Mouse (Mus musculus) hindbrain, embryonic 11.5 days (tissue): ENCODE results near the gene Gck. TPM values are rescaled to one million over a fixed set of nuclear protein-coding genes. Genes with fewer than 3 reads are reported as not detected.
A peak's percentile ranks its signal among the peaks of the same experiment; 100 is the strongest.
"Not testable (repeated sequence)": the region's sequence is repeated elsewhere in the genome, so short reads cannot be mapped to it uniquely, and the experiment has no call there.

Source experiments
- ATAC-seq: fragments of 200-750 bp; cut with Nextera tagmentation; 2 replicates; pipeline ENCODE4 v1.8.0; 2017; ENCODE audit warnings: mild to moderate bottlenecking, moderate TSS enrichment, moderate library complexity; ENCODE audit not compliant: low FRiP score
- DNase-seq: peaks from one replicate; pipeline ENCODE4 v3.0.0-alpha.2; 2015; ENCODE audit warnings: low spot score
- H3K27ac ChIP-seq: fragments of 300-500 bp; sonication (generic); 2 replicates; pipeline ENCODE4 v1.5.1; 2014; ENCODE audit warnings: mild to moderate bottlenecking, low read depth, low read length
- H3K27me3 ChIP-seq: fragments of 300-500 bp; sonication (generic); 2 replicates; pipeline ENCODE4 v1.6.1; 2014; ENCODE audit warnings: mild to moderate bottlenecking, low read length, moderate library complexity, mixed read lengths; ENCODE audit not compliant: control insufficient read depth, insufficient read depth
- H3K36me3 ChIP-seq: fragments of 300-500 bp; sonication (generic); 2 replicates; pipeline ENCODE4 v1.6.1; 2014; ENCODE audit warnings: mild to moderate bottlenecking, low read length, moderate library complexity, mixed read lengths; ENCODE audit not compliant: control insufficient read depth, insufficient read depth
- H3K4me1 ChIP-seq: fragments of 300-500 bp; sonication (generic); replicated peaks from 2 replicates; pipeline ENCODE4 v1.6.1; 2014; ENCODE audit warnings: low read length, mixed read lengths; ENCODE audit not compliant: control insufficient read depth, insufficient read depth
- H3K4me2 ChIP-seq: fragments of 300-500 bp; sonication (generic); replicated peaks from 2 replicates; pipeline ENCODE4 v1.6.1; 2014; ENCODE audit warnings: mild to moderate bottlenecking, low read depth, low read length
- H3K4me3 ChIP-seq: fragments of 300-500 bp; sonication (generic); 2 replicates; pipeline ENCODE4 v1.5.1; 2014; ENCODE audit warnings: low read depth, low read length
- H3K9ac ChIP-seq: fragments of 300-500 bp; sonication (generic); 2 replicates; pipeline ENCODE4 v1.6.1; 2014; ENCODE audit warnings: low read depth, low read length
- H3K9me3 ChIP-seq: fragments of 300-500 bp; sonication (generic); 2 replicates; pipeline ENCODE4 v1.6.1; 2016; ENCODE audit warnings: low read length; ENCODE audit not compliant: control insufficient read depth
- WGBS: fragments of 180-500 bp; shearing (Covaris S2); extraction: QIAGEN DNeasy Blood & Tissue Kit; methylation state at CpG from one replicate; pipeline ENCODE4 v1.1.7; 2014; 5-methylcytosine and 5-hydroxymethylcytosine counted together
- polyA plus RNA-seq: library from polyadenylated mRNA; unstranded; fragments of >200 nt; fragmentation: Nextera tagmentation; extraction: Ambion mirVana; gene quantifications from 2 replicates; pipeline ENCODE4 v1.2.1, GENCODE M21; 2014

Gck gene
- polyA plus RNA-seq, 1 experiment from 2014 or later: 3.0 TPM

DNA sequence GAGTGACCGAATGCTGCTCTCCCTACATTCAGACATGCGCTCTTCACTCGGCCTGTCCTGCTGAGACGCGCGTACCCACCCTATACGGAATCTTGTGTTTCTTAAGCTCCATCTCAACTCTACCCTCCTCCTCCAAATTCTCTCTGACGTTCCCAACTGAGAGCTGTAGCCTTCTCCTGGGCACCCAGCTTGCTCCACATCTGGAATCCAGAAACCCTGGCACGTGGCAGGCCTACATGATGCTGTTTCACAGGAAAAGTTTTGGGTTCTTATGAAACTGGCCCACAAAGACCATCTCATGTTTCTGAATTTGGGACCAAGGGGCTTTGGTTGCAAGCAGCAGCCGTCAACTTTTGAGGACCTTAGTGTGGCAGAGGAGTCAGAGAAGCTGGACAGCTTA lies 50.6 kb downstream of the Gck start:
- ATAC-seq (no peak), DNase-seq (no peak)
- Histone ChIP-seq H3K4me2 (no peak overlapping the region), H3K27ac (no peak overlapping the region), H3K9me3 (no peaks in the 10 kb centered on the region), H3K4me1 (peaks cover 11% of the 10 kb centered on the region), H3K27me3 (no peaks in the 10 kb centered on the region), H3K36me3 (no peaks in the 10 kb centered on the region), H3K9ac (no peak overlapping the region), H3K4me3 (no peak overlapping the region)
- WGBS: 87% methylated on average over 10 of the region's 10 CpGs

DNA sequence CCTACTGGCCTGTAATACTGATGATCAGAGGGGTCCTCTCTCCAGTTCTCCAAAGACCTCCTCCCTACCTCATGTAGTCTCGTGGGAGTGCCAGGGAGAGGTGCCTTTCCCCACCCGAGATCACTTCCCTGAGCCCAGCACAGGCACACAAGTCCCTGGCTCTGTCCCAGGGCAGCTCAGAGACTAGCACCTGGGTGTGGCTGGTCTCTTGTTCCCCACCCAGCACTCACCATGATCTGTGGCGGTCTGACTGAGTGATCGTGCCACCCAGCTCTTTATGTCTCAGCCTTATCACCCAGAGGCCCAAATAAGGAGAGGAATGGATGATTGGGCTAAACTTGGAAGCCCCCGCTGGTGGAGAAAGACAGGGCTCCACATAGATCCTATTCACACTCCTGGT lies 51.4 kb downstream of the Gck start, which contains the start of gene Myl7:
Myl7 (minus strand) TSS at position 252 of the 400 bp plus-strand sequence.
- ATAC-seq (no peak), DNase-seq (no peak)
- 75% methylated on average over 5 of the region's 5 CpGs for WGBS
- no peaks in the 10 kb centered on the region for H3K9me3 ChIP-seq
- 0 out of 2 replicates have a peak within 1 kb of the TSS, but pooled peaks have one; percentile 2 for H3K9ac ChIP-seq
- peaks cover 11% of the 10 kb centered on the region for H3K4me1 ChIP-seq
- 0 out of 2 replicates have a peak within 1 kb of the TSS, but pooled peaks have one; percentile 9 for H3K27ac ChIP-seq
- H3K4me3 ChIP-seq: no peak within 1 kb of the TSS
- no peaks in the 10 kb centered on the region for H3K36me3 ChIP-seq
- H3K4me2 ChIP-seq: no peak within 1 kb of the TSS
- H3K27me3 ChIP-seq: no peaks in the 10 kb centered on the region

GRCm38 (mm10) chr11:5897839-5898238 lies 52.0 kb downstream of the Gck start:
- DNase-seq: no peak
- Histone ChIP-seq H3K4me3 (no peak overlapping the region), H3K9me3 (no peaks in the 10 kb centered on the region), H3K27me3 (no peaks in the 10 kb centered on the region), H3K4me1 (peaks cover 11% of the 10 kb centered on the region), H3K36me3 (no peaks in the 10 kb centered on the region), H3K4me2 (no peak overlapping the region), H3K27ac (0 out of 2 replicates have a peak overlapping the region, but pooled peaks have one; percentile 9), H3K9ac (0 out of 2 replicates have a peak overlapping the region, but pooled peaks have one; percentile 2)
- WGBS: 6% methylated on average over 10 of the region's 10 CpGs
- no peak for ATAC-seq

- 14% methylated on average over 15 of the region's 16 CpGs for WGBS
- Histone ChIP-seq H3K27me3 (no peaks in the 10 kb centered on the region), H3K4me2 (no peak overlapping the region), H3K36me3 (no peaks in the 10 kb centered on the region), H3K9ac (0 out of 2 replicates have a peak overlapping the region, but pooled peaks have one; percentile 2), H3K4me3 (no peak overlapping the region), H3K9me3 (no peaks in the 10 kb centered on the region), H3K27ac (no peak overlapping the region), H3K4me1 (peaks cover 11% of the 10 kb centered on the region)
- DNase-seq: no peak
- ATAC-seq: no peak
Observed at GRCm38 (mm10) chr11:5897230-5897629, 52.7 kb downstream of the Gck start.

DNA sequence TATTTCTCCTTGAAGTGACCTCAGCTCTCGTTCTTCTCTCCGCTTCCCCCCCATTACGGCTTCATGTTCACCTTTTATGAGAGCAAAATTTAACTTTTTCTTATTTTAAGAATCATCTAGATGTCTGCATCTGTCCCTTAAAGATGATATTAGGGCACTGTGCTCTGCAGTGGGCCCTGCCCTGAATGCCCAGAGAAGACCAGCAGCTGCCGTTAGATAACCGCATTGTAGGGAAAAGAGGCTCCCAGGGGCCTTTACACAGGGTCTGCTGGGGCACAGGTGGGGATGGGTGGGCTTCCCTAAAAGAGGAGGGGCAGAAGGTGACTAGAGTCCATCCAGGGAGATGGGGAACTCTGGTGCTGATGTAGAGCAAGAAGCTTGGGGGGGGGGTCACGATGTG lies 56.1 kb downstream of the Gck start:
- H3K9ac ChIP-seq: no peak overlapping the region
- ATAC-seq: no peak
- no peak overlapping the region for H3K4me2 ChIP-seq
- no peaks in the 10 kb centered on the region for H3K27me3 ChIP-seq
- no peaks in the 10 kb centered on the region for H3K9me3 ChIP-seq
- H3K36me3 ChIP-seq: no peaks in the 10 kb centered on the region
- WGBS: 71% methylated on average over 6 of the region's 6 CpGs
- H3K4me3 ChIP-seq: no peak overlapping the region
- no peak overlapping the region for H3K27ac ChIP-seq
- no peak for DNase-seq
- H3K4me1 ChIP-seq: peaks cover 5% of the 10 kb centered on the region

DNA sequence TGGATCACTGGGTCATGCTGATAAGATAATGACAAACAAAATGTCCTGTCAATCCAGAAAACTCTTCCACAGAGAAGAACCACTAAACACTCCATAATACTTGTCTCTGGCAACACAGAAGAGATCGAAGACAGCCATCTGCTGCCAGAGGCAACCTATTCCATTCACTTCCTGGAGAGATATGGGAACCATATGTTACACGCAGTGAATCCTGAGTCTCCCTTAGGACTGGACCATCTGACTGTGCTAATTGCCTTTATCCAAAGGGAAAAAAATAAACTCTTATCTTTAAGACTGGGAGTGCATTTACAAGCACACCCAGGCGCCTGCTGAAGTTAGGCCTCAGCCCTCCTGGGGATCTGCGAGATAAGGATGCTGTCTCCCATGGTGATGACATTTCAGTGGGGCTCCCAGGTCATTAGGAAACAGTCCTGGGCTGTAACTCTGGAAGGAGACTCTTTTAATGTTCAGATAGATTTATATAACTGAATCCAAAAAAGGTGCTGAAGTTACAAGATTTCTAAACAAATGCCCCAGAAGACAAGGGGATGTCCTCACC lies 57.0 kb downstream of the Gck start:
- no peak overlapping the region for H3K4me2 ChIP-seq
- H3K9ac ChIP-seq: no peak overlapping the region
- WGBS: 47% methylated on average over 4 of the region's 4 CpGs
- peaks cover 5% of the 10 kb centered on the region for H3K4me1 ChIP-seq
- no peak overlapping the region for H3K4me3 ChIP-seq
- H3K9me3 ChIP-seq: no peaks in the 10 kb centered on the region
- no peak overlapping the region for H3K27ac ChIP-seq
- DNase-seq (no peak), ATAC-seq (no peak)
- no peaks in the 10 kb centered on the region for H3K36me3 ChIP-seq
- H3K27me3 ChIP-seq: no peaks in the 10 kb centered on the region

DNA sequence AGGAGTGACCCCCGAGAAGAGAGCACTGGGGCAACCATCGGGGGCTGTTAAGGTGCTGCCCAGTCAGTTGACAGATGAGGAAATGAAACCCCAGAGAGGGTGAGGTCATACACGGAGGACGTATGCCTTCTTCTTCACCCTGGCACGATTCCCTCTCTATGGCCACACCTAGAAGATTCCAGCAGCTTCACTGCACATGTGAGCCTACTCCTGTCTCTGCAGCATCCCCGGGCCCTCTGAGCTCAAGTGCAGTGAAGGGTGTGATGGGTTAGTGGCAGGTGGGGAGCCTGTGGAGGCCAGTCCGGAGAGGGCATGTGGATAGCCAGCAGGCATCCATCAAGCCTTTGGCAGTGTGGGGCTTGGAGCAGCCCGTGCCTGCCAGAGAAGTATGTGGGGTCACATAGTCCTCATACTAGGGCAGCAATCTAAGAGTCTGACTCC lies 57.7 kb downstream of the Gck start:
- DNase-seq: no peak

DNA sequence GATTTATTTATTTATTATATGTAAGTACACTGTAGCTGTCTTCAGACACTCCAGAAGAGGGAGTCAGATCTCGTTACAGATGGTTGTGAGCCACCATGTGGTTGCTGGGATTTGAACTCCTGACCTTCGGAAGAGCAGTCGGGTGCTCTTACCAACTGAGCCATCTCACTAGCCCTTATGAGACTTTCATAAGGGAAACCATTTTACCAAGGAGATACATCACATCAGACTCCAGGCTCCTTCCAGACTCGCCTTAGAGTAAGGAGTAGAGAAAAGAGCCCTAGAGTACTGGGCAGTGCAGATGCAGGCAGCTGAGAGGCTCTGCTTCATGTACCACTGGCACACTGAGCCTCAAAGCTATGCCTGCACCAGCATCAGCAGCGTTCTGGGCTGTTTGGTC lies 61.3 kb downstream of the Gck start:
- H3K27ac ChIP-seq, H3K9ac ChIP-seq, H3K36me3 ChIP-seq, DNase-seq, H3K4me1 ChIP-seq, ATAC-seq, H3K9me3 ChIP-seq, H3K4me2 ChIP-seq, H3K4me3 ChIP-seq, H3K27me3 ChIP-seq: not testable (repeated sequence)
- 71% methylated on average over 4 of the region's 5 CpGs for WGBS

More for the DNA sequence above, 57.7 kb downstream of the Gck start:
- H3K9ac ChIP-seq: no peak overlapping the region
- H3K27ac ChIP-seq: no peak overlapping the region
- H3K4me3 ChIP-seq: no peak overlapping the region
- no peak overlapping the region for H3K4me2 ChIP-seq
- H3K36me3 ChIP-seq: no peaks in the 10 kb centered on the region
- no peaks in the 10 kb centered on the region for H3K9me3 ChIP-seq
- WGBS: 46% methylated on average over 8 of the region's 8 CpGs
- H3K27me3 ChIP-seq: no peaks in the 10 kb centered on the region
- peaks cover 1% of the 10 kb centered on the region; the same call in 1 of the 2 replicates for H3K4me1 ChIP-seq
- 0 out of 2 replicates have a peak, but pooled peaks have one; percentile 33 for ATAC-seq

DNA sequence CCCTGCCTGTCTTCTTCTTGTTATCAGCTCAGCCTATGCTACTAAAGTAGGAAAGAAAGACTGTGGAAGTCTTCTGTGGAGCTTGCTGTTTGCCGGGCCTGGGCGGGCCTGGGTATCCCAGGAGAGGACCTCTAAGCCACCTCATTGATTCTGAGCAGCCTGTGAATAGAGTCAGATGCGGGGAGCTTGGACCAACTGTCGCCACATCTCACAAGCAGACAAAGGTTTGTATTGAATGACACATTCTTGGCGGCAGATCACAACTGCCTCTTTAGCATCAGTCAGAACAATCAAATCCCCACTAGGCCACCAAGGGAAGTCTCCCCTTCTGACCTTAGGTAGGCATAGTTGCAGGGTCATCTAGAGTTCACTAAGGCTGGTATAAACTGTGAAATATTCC lies 62.6 kb downstream of the Gck start:
- no peaks in the 10 kb centered on the region; the same call in 1 of the 2 replicates for H3K4me1 ChIP-seq
- no peaks in the 10 kb centered on the region for H3K27me3 ChIP-seq
- no peaks in the 10 kb centered on the region for H3K36me3 ChIP-seq
- WGBS: 15% methylated on average over 5 of the region's 5 CpGs
- no peak overlapping the region for H3K9ac ChIP-seq
- no peaks in the 10 kb centered on the region for H3K9me3 ChIP-seq
- peak; percentile 40 for DNase-seq
- no peak overlapping the region for H3K27ac ChIP-seq
- H3K4me3 ChIP-seq: no peak overlapping the region
- peak; percentile 67 for ATAC-seq
- H3K4me2 ChIP-seq: no peak overlapping the region
